Mouse (Mus musculus): ENCODE results near the gene Igsf8.

The Igsf8 gene

GRCm38 (mm10) chr1:172347382-172347781, 85.9 kb downstream of the Igsf8 start:
- no peak for DNase-seq (ENCODE audit: low spot score in 2 of 2)

DNA sequence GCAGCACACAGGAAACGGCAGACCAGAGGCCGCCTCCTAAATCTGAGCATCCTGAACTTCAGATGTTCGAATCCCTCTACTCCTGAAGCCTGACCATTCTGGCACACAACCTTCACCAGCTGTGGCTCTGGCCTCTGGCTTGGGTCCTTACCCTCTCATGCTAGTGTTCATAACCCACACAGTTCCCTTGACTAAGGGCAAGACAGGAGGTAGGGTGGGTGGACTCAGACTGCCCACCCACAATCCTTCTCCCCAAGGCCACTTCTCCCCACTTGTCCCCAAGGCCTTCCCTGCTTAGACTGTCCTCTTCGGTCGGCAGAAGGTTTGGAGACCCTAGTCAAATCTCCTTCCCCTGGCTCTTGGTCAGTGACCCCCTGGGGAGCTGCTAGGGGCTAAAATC, 88.1 kb downstream of the Igsf8 start:
- DNase-seq (ENCODE audit: low spot score in 2 of 2) = no peak

DNA sequence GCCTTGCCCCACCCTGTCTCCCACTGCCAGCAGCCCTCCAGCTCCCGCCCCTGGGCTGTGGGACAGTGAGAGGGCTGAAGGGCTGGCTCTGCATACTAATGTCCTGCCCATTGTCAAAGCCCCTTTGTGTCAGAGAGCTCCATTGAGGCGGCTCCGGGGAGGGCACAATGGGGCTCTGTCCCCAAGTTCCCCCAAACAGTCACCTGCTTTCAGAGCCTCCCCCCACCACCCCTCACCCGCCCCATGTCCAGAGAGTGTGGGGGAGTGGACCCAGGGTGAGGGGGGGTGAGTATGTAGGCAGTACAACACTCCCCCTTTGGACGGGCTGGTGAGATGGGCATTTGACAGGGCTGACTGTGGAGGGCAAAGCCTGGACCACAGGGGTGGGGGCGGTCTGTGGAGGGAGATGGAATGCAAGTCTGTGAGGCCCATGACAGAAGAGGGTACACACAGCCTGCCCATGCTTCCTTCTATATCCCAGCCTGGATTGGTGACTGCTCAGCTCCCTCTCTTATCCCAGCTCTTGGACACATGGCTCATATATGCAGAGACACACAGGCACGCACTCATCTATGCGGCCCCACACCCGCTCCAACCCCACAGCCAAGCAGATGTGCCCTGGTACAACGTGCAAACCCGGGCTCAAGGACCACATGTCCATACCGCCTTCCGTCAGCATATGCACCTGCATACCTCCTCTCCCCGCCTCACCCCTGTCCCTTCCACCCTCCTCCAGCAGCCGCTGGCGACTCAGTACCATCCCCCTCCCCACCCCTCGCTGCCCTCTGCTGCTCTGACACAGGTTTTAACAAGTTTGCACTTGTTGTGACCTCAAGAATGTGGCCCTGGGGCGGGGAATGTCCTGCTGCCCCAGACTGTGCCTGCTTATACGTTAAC, 88.7 kb downstream of the Igsf8 start:
- peak; percentile 35 to 60 for DNase-seq (ENCODE audit: low spot score in 2 of 2)

DNA sequence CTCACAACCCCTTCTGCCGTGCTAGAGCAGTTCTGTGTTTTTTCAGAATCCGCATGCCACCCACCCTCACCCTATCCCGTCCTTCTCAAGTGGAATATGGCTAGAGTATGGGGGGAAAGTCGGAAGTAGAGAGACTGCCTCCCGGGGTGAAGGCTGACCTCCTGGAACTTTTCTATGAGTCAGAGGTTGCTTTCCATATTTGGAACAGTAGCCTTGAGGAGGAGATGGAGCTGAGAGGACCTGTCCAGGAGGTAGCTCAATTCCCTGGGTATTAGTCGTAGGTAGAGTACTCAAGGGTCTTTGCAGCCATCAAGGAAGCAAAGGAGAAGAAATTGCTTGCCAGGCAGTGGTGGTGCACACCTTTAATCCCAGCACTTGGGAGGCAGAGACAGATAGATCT, 90.6 kb downstream of the Igsf8 start:
- DNase-seq (ENCODE audit: low spot score in 2 of 2) = no peak

- no peak for DNase-seq (ENCODE audit: low spot score in 2 of 2)
Observed at GRCm38 (mm10) chr1:172352453-172352852, 91.0 kb downstream of the Igsf8 start.

GRCm38 (mm10) chr1:172355336-172355735, 93.9 kb downstream of the Igsf8 start:
- DNase-seq (ENCODE audit: low spot score in 2 of 2) = no peak

DNA sequence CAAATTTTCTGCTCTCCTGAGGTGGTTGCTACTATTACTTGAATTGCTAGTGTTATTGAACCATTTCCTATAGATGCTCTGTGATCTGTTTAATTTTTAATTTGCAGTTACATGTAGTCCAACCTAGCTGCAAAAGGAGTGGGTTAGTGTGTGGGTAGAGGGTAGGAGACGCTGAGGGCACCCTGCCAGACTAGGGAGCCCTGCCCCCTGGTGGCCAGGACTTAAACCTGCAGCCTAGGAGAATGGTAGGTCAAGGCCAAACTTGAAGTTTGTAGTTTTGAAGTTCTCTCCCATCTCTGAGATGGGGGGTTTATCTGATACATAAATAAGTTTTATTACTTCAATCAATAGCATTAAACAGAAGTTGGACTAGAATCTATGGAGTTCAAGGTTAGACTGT, 96.1 kb downstream of the Igsf8 start:
- DNase-seq (ENCODE audit: low spot score in 2 of 2) = peak; percentile 62 to 63

DNA sequence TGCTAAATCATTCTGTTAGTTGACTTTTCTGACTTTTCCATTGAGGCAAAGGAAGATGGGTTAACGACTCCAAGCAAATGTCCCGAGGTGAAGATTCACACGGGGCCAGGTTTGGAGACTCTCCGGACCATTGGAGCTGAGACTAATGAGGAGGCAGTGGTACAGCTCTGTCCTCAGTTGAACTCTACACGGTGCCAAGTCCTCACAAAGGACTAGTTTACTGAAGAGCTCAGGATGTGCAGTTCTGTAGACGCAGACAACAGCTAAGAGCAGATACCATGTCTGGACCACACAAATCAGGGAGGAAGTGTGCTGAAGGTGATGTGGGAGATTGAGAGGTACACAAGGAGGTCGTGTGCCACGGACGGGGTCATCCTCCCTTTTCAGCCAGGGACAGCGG, 96.9 kb downstream of the Igsf8 start:
- DNase-seq (ENCODE audit: low spot score in 2 of 2) = no peak

DNA sequence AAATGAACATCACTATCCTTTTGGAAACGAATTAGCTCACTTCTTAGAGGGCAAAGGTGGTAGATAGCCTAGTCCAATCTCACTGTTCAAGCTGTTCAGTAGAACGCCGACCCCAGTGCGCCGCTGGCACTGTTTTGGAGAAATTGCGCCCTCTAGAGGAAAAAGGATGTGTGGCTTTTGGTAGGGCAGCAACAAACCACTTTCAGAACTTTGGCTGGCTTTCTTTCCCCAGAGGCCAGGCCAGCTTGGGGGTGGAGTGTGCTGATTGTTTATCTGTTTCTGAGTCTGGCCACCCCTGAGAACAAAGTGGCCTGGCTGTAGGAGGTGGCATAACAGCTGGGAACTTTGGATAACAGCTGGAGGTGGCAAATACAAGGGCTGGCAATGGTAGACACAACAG, 103.2 kb downstream of the Igsf8 start:
- DNase-seq (ENCODE audit: low spot score in 2 of 2) = peak; percentile 62 to 64

DNA sequence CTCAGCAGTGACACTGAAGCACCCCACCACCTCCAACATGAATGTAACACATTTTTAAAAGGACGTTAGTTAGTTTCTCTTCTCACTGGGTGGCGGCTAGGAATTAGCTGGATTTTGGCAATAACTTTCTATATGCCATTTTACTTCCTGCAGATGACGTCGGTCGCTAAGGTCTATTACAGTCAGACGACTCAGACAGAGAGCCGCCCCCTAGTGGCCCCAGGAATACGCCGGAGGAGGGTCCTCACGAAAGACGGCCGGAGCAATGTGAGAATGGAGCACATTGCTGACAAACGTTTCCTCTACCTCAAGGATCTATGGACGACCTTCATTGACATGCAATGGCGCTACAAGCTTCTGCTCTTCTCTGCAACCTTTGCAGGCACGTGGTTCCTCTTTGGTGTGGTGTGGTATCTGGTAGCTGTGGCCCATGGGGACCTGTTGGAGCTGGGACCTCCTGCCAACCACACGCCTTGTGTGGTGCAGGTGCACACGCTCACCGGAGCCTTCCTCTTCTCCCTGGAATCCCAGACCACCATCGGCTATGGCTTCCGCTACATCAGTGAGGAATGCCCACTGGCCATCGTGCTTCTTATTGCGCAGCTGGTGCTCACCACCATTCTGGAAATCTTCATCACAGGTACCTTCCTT, 107.5 kb downstream of the Igsf8 start:
- DNase-seq (ENCODE audit: low spot score in 2 of 2) = no peak

All from right cerebral cortex, adult 2 months (tissue).